Mouse (Mus musculus) myocyte (in vitro differentiated cells): ENCODE measurements around the gene Nat9. TPM values are rescaled to one million over a fixed set of nuclear protein-coding genes. Genes with fewer than 3 reads are reported as not detected.

ENCODE experiments used
- H3K27me3 ChIP-seq: one replicate; pipeline ENCODE4 v1.6.1; 2011; ENCODE audit not compliant: control insufficient read depth, insufficient read depth, insufficient read length
- H3K36me3 ChIP-seq: one replicate; pipeline ENCODE4 v1.6.1; 2011; ENCODE audit not compliant: control insufficient read depth, insufficient read depth
- H3K4me2 ChIP-seq: one replicate; pipeline ENCODE4 v1.6.1; 2011; ENCODE audit warnings: low read depth, control low read depth
- H3K4me3 ChIP-seq: one replicate; pipeline ENCODE4 v1.5.1; 2011; ENCODE audit warnings: mild to moderate bottlenecking, control low read depth, moderate library complexity
- H3K79me2 ChIP-seq: one replicate; pipeline ENCODE4 v1.6.1; 2011; ENCODE audit not compliant: control insufficient read depth, insufficient read depth
- H3ac ChIP-seq: one replicate; pipeline ENCODE4 v1.6.1; 2011; ENCODE audit not compliant: control insufficient read depth, insufficient read length
- CEBPB ChIP-seq: IDR thresholded peaks from 2 replicates; pipeline ENCODE4 v1.6.1; 2011; ENCODE audit warnings: mild to moderate bottlenecking, moderate library complexity; ENCODE audit not compliant: poor library complexity, insufficient read depth, severe bottlenecking
- E2F4 ChIP-seq: IDR thresholded peaks from one replicate; pipeline ENCODE4 v1.6.1; 2011; ENCODE audit warnings: mild to moderate bottlenecking, control low read depth, moderate library complexity; ENCODE audit not compliant: insufficient read depth
- MAX ChIP-seq: IDR thresholded peaks from one replicate; pipeline ENCODE4 v1.6.1; 2011; ENCODE audit warnings: low read depth, mild to moderate bottlenecking, control low read depth
- MYOD1 ChIP-seq, 3 experiments: IDR thresholded peaks; one replicate each; pipeline ENCODE4 v1.6.1; 2011; ENCODE audit warnings: control low read depth in 2 of 3, low read depth in 2 of 3, mild to moderate bottlenecking in 2 of 3, moderate library complexity in 1 of 3; ENCODE audit not compliant: insufficient read length in 2 of 3, control insufficient read depth in 1 of 3
- MYOG ChIP-seq, 3 experiments: IDR thresholded peaks; one replicate each; pipeline ENCODE4 v1.6.1; 2011; ENCODE audit warnings: control low read depth in 2 of 3, low read depth in 2 of 3, mild to moderate bottlenecking in 2 of 3; ENCODE audit not compliant: insufficient read length in 2 of 3, control insufficient read depth in 1 of 3, insufficient read depth in 1 of 3
- POLR2A ChIP-seq: IDR thresholded peaks from one replicate; pipeline ENCODE4 v1.6.1; 2011; ENCODE audit warnings: low read depth, mild to moderate bottlenecking, control low read depth, moderate library complexity; ENCODE audit not compliant: insufficient read length
- POLR2AphosphoS2 ChIP-seq: IDR thresholded peaks from one replicate; pipeline ENCODE4 v1.6.1; 2011; ENCODE audit warnings: low read depth, control low read depth; ENCODE audit not compliant: insufficient read length
- REST ChIP-seq: IDR thresholded peaks from one replicate; pipeline ENCODE4 v1.6.1; 2011; ENCODE audit warnings: mild to moderate bottlenecking, control low read depth, moderate library complexity; ENCODE audit not compliant: insufficient read depth, insufficient read length
- SRF ChIP-seq: IDR thresholded peaks from one replicate; pipeline ENCODE4 v1.6.1; 2011; ENCODE audit warnings: low read depth; ENCODE audit not compliant: control insufficient read depth, insufficient read length
- TCF12 ChIP-seq: IDR thresholded peaks from one replicate; pipeline ENCODE4 v1.6.1; 2011; ENCODE audit warnings: mild to moderate bottlenecking, control low read depth; ENCODE audit not compliant: poor library complexity, insufficient read depth, severe bottlenecking
- TCF3 ChIP-seq: IDR thresholded peaks from one replicate; pipeline ENCODE4 v1.6.1; 2011; ENCODE audit warnings: low read depth, control low read depth; ENCODE audit not compliant: insufficient read length
- USF1 ChIP-seq: IDR thresholded peaks from one replicate; pipeline ENCODE4 v1.6.1; 2011; ENCODE audit warnings: low read depth, mild to moderate bottlenecking, control low read depth, moderate library complexity
- polyA plus RNA-seq: library from polyadenylated mRNA; unstranded; fragments of >200 nt; fragmentation: generic; extraction: Trizol; gene quantifications from one replicate; pipeline ENCODE4 v1.2.1, GENCODE M21; 2012; ENCODE audit warnings: missing spikeins

Nat9 gene
- polyA plus RNA-seq, 1 experiment = 22.6 TPM

- Histone ChIP-seq H3K36me3 (no peaks in the 10 kb centered on the region), H3K4me3 (no peak overlapping the region), H3K27me3 (no peaks in the 10 kb centered on the region), H3ac (no peak overlapping the region), H3K4me2 (no peak overlapping the region), H3K79me2 (no peaks in the 10 kb centered on the region)
- no peak for TF ChIP-seq POLR2AphosphoS2
- TF ChIP-seq USF1 = no peak
- TF ChIP-seq MYOD1 (IDR thresholded peaks at IDR 0.05; ENCODE audit: control insufficient read depth in 1 of 3, insufficient read length in 2 of 3, low read depth in 2 of 3) = no peak
- no peak for TF ChIP-seq SRF
Measured at GRCm38 (mm10) chr11:115226811-115227491, 39.3 kb upstream of the Nat9 start.

- TF ChIP-seq MYOD1 (IDR thresholded peaks at IDR 0.05; ENCODE audit: control insufficient read depth in 1 of 3, insufficient read length in 2 of 3, low read depth in 2 of 3) = no peak
- no peak for TF ChIP-seq E2F4
- no peak overlapping the region for H3K4me3 ChIP-seq
- H3K79me2 ChIP-seq = no peaks in the 10 kb centered on the region
- H3K27me3 ChIP-seq = no peaks in the 10 kb centered on the region
- no peaks in the 10 kb centered on the region for H3K36me3 ChIP-seq
- no peak overlapping the region for H3K4me2 ChIP-seq
- no peak overlapping the region for H3ac ChIP-seq
Measured at GRCm38 (mm10) chr11:115225301-115225700, 37.6 kb upstream of the Nat9 start.

- Histone ChIP-seq H3K4me3 (no peak overlapping the region), H3K79me2 (no peaks in the 10 kb centered on the region), H3K4me2 (no peak overlapping the region), H3K36me3 (no peaks in the 10 kb centered on the region), H3ac (no peak overlapping the region), H3K27me3 (no peaks in the 10 kb centered on the region)
- TF ChIP-seq POLR2A (no peak), E2F4 (no peak), MYOG (IDR thresholded peaks at IDR 0.05; ENCODE audit: control insufficient read depth in 1 of 3, insufficient read depth in 1 of 3, insufficient read length in 2 of 3, low read depth in 2 of 3) (no peak), USF1 (no peak), REST (no peak), TCF3 (no peak), MYOD1 (IDR thresholded peaks at IDR 0.05; ENCODE audit: control insufficient read depth in 1 of 3, insufficient read length in 2 of 3, low read depth in 2 of 3) (no peak), MAX (no peak), CEBPB (no peak), TCF12 (no peak), POLR2AphosphoS2 (no peak), SRF (no peak)
Measured at GRCm38 (mm10) chr11:115224889-115225288, 37.2 kb upstream of the Nat9 start.

- TF ChIP-seq POLR2AphosphoS2 (no peak), MAX (no peak), USF1 (no peak), E2F4 (no peak), TCF12 (no peak), MYOD1 (IDR thresholded peaks at IDR 0.05; ENCODE audit: control insufficient read depth in 1 of 3, insufficient read length in 2 of 3, low read depth in 2 of 3) (no peak), CEBPB (no peak), REST (no peak)
- no peak overlapping the region for H3K4me2 ChIP-seq
Measured at GRCm38 (mm10) chr11:115223877-115224276, 36.2 kb upstream of the Nat9 start.

GRCm38 (mm10) chr11:115223451-115223850, 35.8 kb upstream of the Nat9 start:
- Histone ChIP-seq H3ac (no peak overlapping the region), H3K27me3 (no peaks in the 10 kb centered on the region), H3K4me2 (no peak overlapping the region), H3K4me3 (no peak overlapping the region), H3K36me3 (no peaks in the 10 kb centered on the region), H3K79me2 (no peaks in the 10 kb centered on the region)
- no peak for TF ChIP-seq POLR2A
- no peak for TF ChIP-seq E2F4
- TF ChIP-seq MYOG (IDR thresholded peaks at IDR 0.05; ENCODE audit: control insufficient read depth in 1 of 3, insufficient read depth in 1 of 3, insufficient read length in 2 of 3, low read depth in 2 of 3) = no peak
- TF ChIP-seq MAX = no peak
- no peak for TF ChIP-seq TCF12
- TF ChIP-seq USF1 = no peak
- no peak for TF ChIP-seq SRF
- TF ChIP-seq CEBPB = no peak
- no peak for TF ChIP-seq POLR2AphosphoS2
- TF ChIP-seq TCF3 = no peak
- TF ChIP-seq REST = no peak
- TF ChIP-seq MYOD1 (IDR thresholded peaks at IDR 0.05; ENCODE audit: control insufficient read depth in 1 of 3, insufficient read length in 2 of 3, low read depth in 2 of 3) = no peak

More at GRCm38 (mm10) chr11:115223877-115224276, 36.2 kb upstream of the Nat9 start:
- H3K79me2 ChIP-seq = no peaks in the 10 kb centered on the region
- no peaks in the 10 kb centered on the region for H3K27me3 ChIP-seq
- no peak overlapping the region for H3ac ChIP-seq
- no peak overlapping the region for H3K4me3 ChIP-seq
- H3K36me3 ChIP-seq = no peaks in the 10 kb centered on the region
